Mouse (Mus musculus) olfactory bulb, adult 2 months (tissue): Measurements from ENCODE around the gene Gtf2i.
"Not testable (repeated sequence)": the region's sequence is repeated elsewhere in the genome, so short reads cannot be mapped to it uniquely, and the experiment has no call there.

Experiments
- CTCF ChIP-seq: fragments of 200-500 bp; IDR thresholded peaks from 2 replicates; pipeline ENCODE4 v1.5.1; 2012; ENCODE audit warnings: low read depth, mild to moderate bottlenecking, low read length, moderate library complexity; ENCODE audit not compliant: insufficient read depth
- POLR2A ChIP-seq: fragments of 200-500 bp; IDR thresholded peaks from 2 replicates; pipeline ENCODE4 v1.6.1; 2012; ENCODE audit warnings: mild to moderate bottlenecking, low read depth, low read length, moderate library complexity; ENCODE audit not compliant: insufficient read depth

- TF ChIP-seq POLR2A, CTCF: not testable (repeated sequence)
Observed at GRCm38 (mm10) chr5:134355372-134355771, 40.8 kb upstream of the Gtf2i start.
